Mouse (Mus musculus): Measurements from ENCODE around the gene Pak2.
A peak's percentile ranks its signal among the peaks of the same experiment; 100 is the strongest.
"Not testable (repeated sequence)": the region's sequence is repeated elsewhere in the genome, so short reads cannot be mapped to it uniquely, and the experiment has no call there.

Pak2 gene

DNA sequence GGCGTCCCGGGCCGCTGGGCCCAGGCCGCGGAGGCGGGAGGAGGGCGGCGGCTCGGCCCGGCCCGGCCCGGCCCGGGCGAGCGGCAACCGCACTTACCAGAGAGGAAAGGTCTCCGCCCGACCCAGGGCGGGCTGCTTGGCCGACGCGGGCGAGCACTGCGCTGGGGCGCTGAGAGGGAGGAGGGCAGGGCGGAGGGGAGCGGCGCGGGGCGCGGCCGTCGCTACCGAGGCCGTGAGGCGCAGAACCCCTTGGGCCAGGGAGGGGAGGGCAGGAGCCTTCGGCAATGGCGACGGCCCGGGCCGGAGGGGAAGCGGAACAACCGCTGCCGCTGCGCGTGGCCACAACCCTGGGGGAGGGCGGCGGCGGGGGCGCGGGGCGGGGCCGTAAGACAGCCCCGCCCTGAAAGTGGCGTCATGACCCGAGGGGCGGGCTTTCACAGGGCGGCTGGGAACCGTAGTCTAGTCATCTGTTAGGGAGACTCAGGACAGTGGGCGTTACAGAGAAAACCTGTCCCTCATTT, at the start of gene Pak2:
Gene Pak2, minus strand, starts transcription at position 352 of the 521 bp plus-strand sequence.
- DNase-seq (ENCODE audit: low spot score in 2 of 2) = peak; percentile 89 to 92

DNA sequence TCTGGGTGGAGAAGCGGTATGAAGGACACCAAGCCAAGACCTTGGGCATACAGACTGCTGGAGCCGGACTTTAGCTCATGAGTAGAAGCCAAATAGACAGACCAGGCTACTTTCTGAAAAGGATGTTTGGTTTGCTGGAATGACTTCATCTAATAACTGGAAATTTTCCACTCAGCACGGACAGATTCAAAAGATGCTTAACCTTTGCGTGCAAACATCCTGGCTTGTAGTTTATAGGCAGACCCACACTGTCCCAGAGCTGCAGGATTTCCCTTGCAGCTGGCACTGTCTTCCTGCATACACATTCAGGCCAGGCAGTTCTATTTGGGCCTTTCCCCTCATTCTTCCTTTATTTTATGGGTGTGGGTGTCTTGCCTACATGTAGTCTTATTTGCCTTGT, 47.9 kb upstream of the Pak2 start:
- no peak for DNase-seq (ENCODE audit: low spot score in 2 of 2)

DNA sequence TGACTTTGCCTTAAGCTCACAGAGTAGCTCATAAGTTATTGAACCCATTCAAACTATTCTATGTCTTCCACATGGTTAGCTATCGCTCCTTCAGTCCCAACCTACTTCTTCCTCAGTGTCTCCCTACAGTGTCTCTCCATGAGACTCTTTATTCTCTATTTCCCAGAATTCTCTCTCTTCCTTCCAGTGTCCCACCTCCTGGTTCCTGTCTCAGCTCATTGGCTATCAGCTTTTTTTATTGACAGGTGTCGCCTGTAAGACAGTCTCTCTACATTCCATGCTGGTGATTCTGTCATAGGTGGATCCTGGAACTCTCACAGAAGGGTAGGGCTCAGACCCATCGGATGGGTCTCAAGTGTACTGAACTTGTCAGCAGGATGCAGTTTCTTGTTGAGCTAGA, 46.2 kb upstream of the Pak2 start:
- DNase-seq (ENCODE audit: low spot score in 2 of 2) = no peak

DNA sequence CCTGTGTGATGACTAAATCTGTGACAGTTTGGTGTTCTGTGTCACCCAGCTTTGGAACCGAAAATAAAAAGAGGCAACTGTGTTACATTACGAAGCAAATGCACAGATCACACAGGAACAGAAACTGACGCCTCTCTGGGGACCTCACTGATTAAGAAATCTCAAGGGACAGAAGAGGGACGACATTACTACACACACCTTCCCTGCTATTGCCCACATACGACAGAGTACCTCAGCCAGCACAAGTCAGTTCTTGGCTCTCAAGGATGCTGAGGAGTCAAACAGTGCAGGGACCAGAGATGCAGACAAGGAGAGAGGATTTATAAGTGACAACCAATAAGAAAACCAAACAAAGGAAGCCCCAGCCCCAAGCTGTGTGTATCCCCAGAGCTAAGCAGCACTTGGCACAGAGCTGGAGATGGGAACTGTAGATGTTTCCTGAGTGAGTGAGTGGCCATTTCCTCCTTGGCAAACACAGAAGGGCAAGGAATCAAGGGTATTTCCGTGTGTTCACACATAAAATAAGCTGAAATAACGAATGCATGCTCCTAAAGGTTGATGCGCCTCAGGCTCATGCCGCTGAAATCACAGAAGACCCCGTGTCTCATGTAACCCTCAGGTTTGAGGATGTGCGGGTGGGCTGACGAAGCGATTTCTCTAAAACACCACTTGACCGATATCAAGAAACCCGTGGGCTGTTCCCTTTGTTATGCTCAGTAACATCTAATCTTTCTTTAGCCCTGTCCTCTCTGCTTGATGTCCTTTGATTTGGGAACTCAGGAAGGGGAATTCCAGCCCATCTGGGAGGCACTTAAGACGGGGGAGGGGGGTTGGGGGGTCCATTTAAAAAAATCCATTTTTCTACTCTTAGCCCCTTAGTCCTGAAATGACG, 45.5 kb upstream of the Pak2 start:
- DNase-seq (ENCODE audit: low spot score in 2 of 2) = peak; percentile 84 to 88

GRCm38 (mm10) chr16:32124020-32124419, 44.9 kb upstream of the Pak2 start:
- no peak for DNase-seq (ENCODE audit: low spot score in 2 of 2)

DNA sequence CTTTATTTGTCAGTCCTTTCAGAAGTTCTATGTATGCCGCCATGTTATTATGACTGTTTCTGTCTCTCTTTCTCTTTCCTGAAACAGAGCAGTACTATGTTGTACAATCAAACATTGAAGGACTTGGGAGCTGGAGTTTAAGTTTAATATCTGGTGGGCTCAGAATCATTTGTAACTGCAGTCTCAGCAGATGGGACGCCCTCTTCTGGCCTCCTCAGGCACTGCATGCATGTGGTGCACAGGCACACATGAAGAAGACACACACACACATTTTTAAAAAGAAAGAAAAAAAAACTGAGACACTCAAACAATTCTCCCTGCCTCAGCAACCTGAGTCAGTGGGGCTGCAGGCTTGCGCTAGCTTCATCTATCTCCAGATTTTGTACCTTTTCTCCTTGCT, 41.3 kb upstream of the Pak2 start:
- no peak for DNase-seq (ENCODE audit: low spot score in 2 of 2)

GRCm38 (mm10) chr16:32116186-32116585, 37.0 kb upstream of the Pak2 start:
- DNase-seq (ENCODE audit: low spot score in 2 of 2) = no peak

- no peak for DNase-seq (ENCODE audit: low spot score in 2 of 2)
Observed at GRCm38 (mm10) chr16:32115781-32116180, 36.6 kb upstream of the Pak2 start.

GRCm38 (mm10) chr16:32114968-32115695, 36.0 kb upstream of the Pak2 start:
- DNase-seq (ENCODE audit: low spot score in 2 of 2) = peak; percentile 75 to 82

DNA sequence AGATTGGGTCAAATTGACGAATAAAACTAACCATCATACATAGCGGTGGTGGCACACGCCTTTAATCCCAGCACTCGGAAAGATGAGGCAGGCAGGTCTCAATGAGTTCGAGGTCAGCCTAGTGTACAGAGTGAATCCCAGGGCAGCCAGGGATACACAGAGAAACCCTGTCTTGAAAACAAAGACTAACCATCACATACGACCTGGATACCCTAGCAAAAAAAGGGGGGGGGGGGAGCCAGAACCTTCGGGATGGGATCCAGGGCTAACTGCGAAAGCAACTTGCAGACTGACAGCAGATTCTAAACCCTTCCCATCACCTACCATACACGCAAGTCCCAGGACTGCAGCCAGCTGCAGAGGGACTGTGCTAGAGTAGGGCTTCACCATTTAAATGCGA, 35.3 kb upstream of the Pak2 start:
- DNase-seq (ENCODE audit: low spot score in 2 of 2) = no peak

GRCm38 (mm10) chr16:32113541-32114218, 34.5 kb upstream of the Pak2 start:
- peak; percentile 82 for DNase-seq (ENCODE audit: low spot score in 2 of 2)

- no peak for DNase-seq (ENCODE audit: low spot score in 2 of 2)
Observed at GRCm38 (mm10) chr16:32110951-32111699, 32.0 kb upstream of the Pak2 start.

DNA sequence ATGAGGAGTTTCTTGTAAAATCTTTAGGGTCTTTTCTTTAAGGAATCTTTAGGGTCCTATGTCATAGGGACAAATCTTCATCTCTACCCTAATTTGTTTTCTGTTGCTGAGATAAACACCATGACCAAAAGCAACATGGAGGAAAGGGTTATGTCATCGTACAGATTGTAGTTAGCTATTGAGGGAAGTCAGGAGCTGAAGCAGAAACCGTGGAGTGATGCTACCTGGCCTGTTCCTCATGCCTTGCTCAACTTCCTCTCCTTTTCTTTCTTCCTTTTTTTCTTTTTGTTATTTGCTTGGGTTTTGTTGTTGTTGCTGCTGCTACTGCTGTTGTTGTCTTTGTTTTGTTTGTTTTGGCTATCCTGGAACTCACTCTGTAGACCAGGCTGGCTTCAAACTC, 29.4 kb upstream of the Pak2 start:
- DNase-seq (ENCODE audit: low spot score in 2 of 2) = no peak

GRCm38 (mm10) chr16:32108170-32108569, 29.0 kb upstream of the Pak2 start:
- DNase-seq (ENCODE audit: low spot score in 2 of 2) = peak; percentile 48 to 65

- peak; percentile 71 to 72 for DNase-seq (ENCODE audit: low spot score in 2 of 2)
Observed at GRCm38 (mm10) chr16:32107342-32108045, 28.4 kb upstream of the Pak2 start.

DNA sequence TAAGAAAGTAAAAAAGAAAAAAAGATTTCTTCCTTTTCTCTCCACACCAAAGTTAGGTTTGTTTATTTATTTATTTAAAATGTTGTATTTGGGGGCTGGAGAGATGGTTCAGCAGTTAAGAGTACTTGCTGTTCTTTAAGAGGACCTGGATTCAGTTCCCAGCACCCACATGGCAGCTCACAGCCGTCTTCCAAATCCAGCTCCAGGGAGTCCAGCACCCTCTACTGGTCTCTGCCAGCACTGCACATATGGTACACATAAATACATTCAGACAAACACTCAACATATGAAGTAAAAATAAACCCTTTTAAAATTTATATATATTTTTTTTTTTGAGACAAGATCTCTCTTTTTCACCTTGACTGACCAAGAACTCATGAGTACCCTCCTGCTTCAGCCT, 26.6 kb upstream of the Pak2 start:
- DNase-seq (ENCODE audit: low spot score in 2 of 2) = no peak

DNA sequence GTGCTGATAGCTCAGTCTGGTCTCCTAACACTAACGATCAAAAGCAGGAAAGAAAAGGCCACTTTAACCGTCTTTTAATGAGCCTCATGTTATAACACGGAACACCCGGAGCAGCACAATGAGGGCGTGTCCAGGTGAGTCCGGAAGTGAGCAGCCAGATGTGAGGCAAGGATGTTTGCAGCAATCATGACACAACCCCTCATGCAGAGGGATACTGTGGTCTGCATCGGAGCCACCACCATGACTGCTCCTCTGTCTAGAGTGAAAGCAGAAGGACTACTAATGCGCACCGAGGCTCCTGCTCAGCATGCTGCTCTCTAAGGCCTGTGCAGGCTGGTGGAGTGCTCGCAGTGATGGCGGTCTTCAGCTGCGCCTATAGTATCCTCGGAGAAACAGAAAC, 23.2 kb upstream of the Pak2 start:
- no peak for DNase-seq (ENCODE audit: low spot score in 2 of 2)

DNA sequence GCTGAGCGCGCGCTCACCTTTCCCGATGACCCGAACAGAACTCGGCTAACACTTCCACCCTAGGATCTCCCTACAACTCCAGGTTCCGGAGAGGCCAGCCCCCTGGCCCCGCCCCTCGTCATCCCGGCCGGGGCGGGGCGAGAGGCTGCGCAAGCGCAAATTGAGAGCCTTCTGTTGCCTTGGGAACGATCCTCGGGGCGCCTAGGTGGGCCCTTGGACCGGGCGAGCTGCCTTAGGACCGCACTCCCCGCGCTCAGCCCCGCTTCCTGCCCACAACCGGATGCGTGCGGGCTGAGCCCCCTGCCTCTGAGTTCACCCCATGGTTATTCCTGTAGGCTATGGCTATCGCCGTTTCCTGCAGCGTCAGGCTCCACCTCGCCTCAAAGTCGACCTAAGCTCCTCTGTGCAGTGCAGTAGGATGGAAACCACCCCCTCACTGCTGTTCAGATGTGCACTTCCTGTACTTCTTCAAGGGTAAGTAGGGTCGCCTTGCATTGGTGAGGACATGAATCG, 20.6 kb upstream of the Pak2 start, which contains the start of the genes Pigx and Cep19:
Gene Pigx, minus strand, starts transcription at position 103 of the 513 bp plus-strand sequence.
Gene Cep19, plus strand, starts transcription at position 163 of the 513 bp plus-strand sequence.
- peak; percentile 83 to 88 for DNase-seq (ENCODE audit: low spot score in 2 of 2)

- peak in 1 of 2 experiments; percentile 26 for DNase-seq (ENCODE audit: low spot score in 2 of 2)
Observed at GRCm38 (mm10) chr16:32098897-32099637, 19.9 kb upstream of the Pak2 start.

DNA sequence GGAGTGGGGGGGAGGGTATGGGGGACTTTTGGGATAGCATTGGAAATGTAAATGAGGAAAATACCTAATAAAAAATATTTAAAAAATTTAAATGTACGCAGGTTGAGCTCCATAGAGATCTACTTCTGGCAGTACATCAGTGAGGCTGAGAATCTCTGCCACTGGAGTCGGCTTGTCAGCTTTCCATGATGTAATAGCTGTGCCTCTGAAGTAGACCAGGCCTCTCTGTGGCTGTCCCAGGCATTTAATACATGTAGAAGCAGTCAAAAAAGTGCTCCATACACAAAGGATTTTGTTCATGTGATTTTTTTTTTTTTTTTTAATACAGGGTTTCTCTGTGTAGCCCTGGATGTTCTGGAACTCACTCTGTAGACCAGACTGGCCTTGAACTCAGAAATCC, 18.6 kb upstream of the Pak2 start:
- DNase-seq (ENCODE audit: low spot score in 2 of 2) = not testable (repeated sequence)
